Mouse (Mus musculus): Measurements from ENCODE around the gene Abat. TPM values are rescaled to one million over a fixed set of nuclear protein-coding genes. Genes with fewer than 3 reads are reported as not detected.

Abat gene
- polyA plus RNA-seq, 1 experiment, result 4.2 TPM

GRCm38 (mm10) chr16:8504271-8504670 lies 9.0 kb upstream of the Abat start:
- TF ChIP-seq POLR2A (IDR thresholded peaks at IDR 0.05; ENCODE audit: borderline replicate concordance, extremely low read depth, low read depth, low read length) (no peak), CTCF (IDR thresholded peaks at IDR 0.05; ENCODE audit: insufficient read depth, low read length) (no peak)
- 31% methylated on average over 2 of the region's 2 CpGs for WGBS
- no peak overlapping the region for H3K4me3 ChIP-seq (replicated peaks; ENCODE audit: extremely low read depth, low read depth, low read length)
- no peak for DNase-seq
- no peaks in the 10 kb centered on the region for H3K4me1 ChIP-seq (ENCODE audit: control insufficient read depth, insufficient read depth, low read length)

- TF ChIP-seq CTCF (IDR thresholded peaks at IDR 0.05; ENCODE audit: insufficient read depth, low read length), result no peak
- TF ChIP-seq POLR2A (IDR thresholded peaks at IDR 0.05; ENCODE audit: borderline replicate concordance, extremely low read depth, low read depth, low read length), result no peak
- no peak overlapping the region for H3K4me3 ChIP-seq (replicated peaks; ENCODE audit: extremely low read depth, low read depth, low read length)
- H3K4me1 ChIP-seq (ENCODE audit: control insufficient read depth, insufficient read depth, low read length), result no peaks in the 10 kb centered on the region
- WGBS, result 62% methylated on average over 5 of the region's 5 CpGs
- DNase-seq, result no peak
Measured at GRCm38 (mm10) chr16:8509894-8510293, 3.3 kb upstream of the Abat start.

GRCm38 (mm10) chr16:8512830-8513229 lies 399 bp upstream of the Abat start:
- DNase-seq, result no peak
- TF ChIP-seq CTCF (IDR thresholded peaks at IDR 0.05; ENCODE audit: insufficient read depth, low read length), result no peak
- no peak for TF ChIP-seq POLR2A (IDR thresholded peaks at IDR 0.05; ENCODE audit: borderline replicate concordance, extremely low read depth, low read depth, low read length)
- Histone ChIP-seq H3K4me1 (ENCODE audit: control insufficient read depth, insufficient read depth, low read length) (no peaks in the 10 kb centered on the region), H3K4me3 (replicated peaks; ENCODE audit: extremely low read depth, low read depth, low read length) (peak overlapping the region; percentile 42)
- WGBS, result 2% methylated on average over 5 of the region's 5 CpGs

DNA sequence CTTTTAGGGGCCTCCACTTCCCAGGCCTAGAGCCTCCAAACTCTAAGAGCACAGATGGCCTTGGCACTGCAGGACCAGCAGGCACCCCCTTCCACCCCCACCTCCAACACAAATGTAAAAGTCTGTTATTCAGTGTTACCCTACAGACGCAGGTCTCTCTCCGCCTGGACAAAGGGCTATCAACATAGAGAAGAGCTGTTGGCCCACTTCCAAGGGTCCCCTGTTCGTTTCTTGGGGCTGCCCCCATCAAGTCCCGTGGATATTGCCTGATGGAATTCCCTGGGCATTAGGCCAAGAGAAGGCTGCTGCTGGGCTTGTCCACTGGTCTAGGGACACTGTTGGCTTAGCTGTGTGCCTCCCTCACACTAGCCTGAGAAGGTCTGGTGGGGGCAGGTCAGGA lies 951 bp downstream of the Abat start:
- DNase-seq, result peak; percentile 5
- no peaks in the 10 kb centered on the region for H3K4me1 ChIP-seq (ENCODE audit: control insufficient read depth, insufficient read depth, low read length)
- TF ChIP-seq CTCF (IDR thresholded peaks at IDR 0.05; ENCODE audit: insufficient read depth, low read length), result no peak
- no peak for TF ChIP-seq POLR2A (IDR thresholded peaks at IDR 0.05; ENCODE audit: borderline replicate concordance, extremely low read depth, low read depth, low read length)
- no peak overlapping the region for H3K4me3 ChIP-seq (replicated peaks; ENCODE audit: extremely low read depth, low read depth, low read length)
- WGBS, result 38% methylated on average over 4 of the region's 4 CpGs

DNA sequence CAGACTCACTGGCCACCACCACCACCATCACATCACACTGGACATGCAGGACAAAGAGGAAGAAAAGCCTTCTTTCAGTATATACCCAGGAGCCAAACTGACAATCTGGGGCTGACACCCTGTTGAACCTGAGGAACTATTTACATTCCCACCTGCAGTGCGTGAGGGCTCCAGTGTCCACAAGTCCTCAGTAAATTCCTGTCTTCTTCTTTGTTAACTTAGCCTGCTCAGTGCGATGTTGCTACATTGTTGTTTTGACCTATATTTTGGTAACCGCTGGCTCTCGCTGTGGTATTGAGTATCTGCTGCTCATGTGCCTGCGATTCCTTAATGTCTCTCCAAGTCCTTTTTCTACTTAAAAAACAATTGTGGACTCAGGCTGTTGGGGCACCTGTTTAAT lies 7.3 kb downstream of the Abat start:
- Histone ChIP-seq H3K4me1 (ENCODE audit: control insufficient read depth, insufficient read depth, low read length) (no peaks in the 10 kb centered on the region), H3K4me3 (replicated peaks; ENCODE audit: extremely low read depth, low read depth, low read length) (no peak overlapping the region)
- TF ChIP-seq CTCF (IDR thresholded peaks at IDR 0.05; ENCODE audit: insufficient read depth, low read length) (no peak), POLR2A (IDR thresholded peaks at IDR 0.05; ENCODE audit: borderline replicate concordance, extremely low read depth, low read depth, low read length) (no peak)
- DNase-seq, result no peak
- WGBS, result 69% methylated on average over 5 of the region's 5 CpGs

GRCm38 (mm10) chr16:8521322-8521721 lies 8.1 kb downstream of the Abat start:
- WGBS, result 42% methylated on average over 4 of the region's 4 CpGs

DNA sequence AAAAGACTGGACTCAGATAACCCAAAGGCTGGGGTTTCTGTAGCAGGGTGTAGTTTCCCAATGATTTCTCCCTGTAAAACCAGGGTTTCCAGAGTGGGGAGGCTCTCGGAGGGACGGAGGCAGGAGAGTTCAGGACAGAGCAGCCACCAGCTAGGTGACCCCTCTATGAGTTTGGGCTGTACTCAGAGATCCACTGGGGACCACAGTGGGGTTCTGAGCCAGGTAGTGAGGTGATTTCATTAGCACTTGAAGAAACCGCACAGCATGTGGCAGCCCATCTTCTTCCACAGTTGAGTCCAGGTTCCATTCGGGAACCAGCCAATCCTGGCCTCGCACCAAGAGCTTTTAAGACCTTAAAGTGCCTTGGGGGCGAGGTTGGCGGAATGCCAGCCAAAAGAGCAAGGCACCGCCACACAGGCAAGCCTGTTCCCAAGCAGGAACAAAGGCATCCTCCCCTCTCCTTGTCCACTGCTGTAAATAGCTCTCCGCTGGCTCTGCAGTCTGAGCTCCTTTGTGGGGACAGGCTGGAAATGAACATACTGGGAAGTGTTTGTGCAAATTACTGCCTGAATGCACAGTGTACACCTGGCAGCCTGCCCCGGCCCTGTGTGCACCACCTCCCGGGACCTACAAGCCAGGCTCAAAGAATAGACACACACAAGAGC lies 10.4 kb downstream of the Abat start:
- no peak for TF ChIP-seq CTCF (IDR thresholded peaks at IDR 0.05; ENCODE audit: insufficient read depth, low read length)
- no peak for TF ChIP-seq POLR2A (IDR thresholded peaks at IDR 0.05; ENCODE audit: borderline replicate concordance, extremely low read depth, low read depth, low read length)
- no peaks in the 10 kb centered on the region for H3K4me1 ChIP-seq (ENCODE audit: control insufficient read depth, insufficient read depth, low read length)
- DNase-seq, result no peak
- WGBS, result 29% methylated on average over 11 of the region's 11 CpGs
- no peak overlapping the region for H3K4me3 ChIP-seq (replicated peaks; ENCODE audit: extremely low read depth, low read depth, low read length)

More at GRCm38 (mm10) chr16:8521322-8521721, 8.1 kb downstream of the Abat start:
- H3K4me3 ChIP-seq (replicated peaks; ENCODE audit: extremely low read depth, low read depth, low read length), result no peak overlapping the region
- DNase-seq, result no peak
- no peaks in the 10 kb centered on the region for H3K4me1 ChIP-seq (ENCODE audit: control insufficient read depth, insufficient read depth, low read length)
- TF ChIP-seq POLR2A (IDR thresholded peaks at IDR 0.05; ENCODE audit: borderline replicate concordance, extremely low read depth, low read depth, low read length), result no peak
- no peak for TF ChIP-seq CTCF (IDR thresholded peaks at IDR 0.05; ENCODE audit: insufficient read depth, low read length)

- Histone ChIP-seq H3K4me3 (replicated peaks; ENCODE audit: extremely low read depth, low read depth, low read length) (no peak overlapping the region), H3K4me1 (ENCODE audit: control insufficient read depth, insufficient read depth, low read length) (no peaks in the 10 kb centered on the region)
- DNase-seq, result no peak
- WGBS, result 68% methylated on average over 16 of the region's 16 CpGs
- TF ChIP-seq CTCF (IDR thresholded peaks at IDR 0.05; ENCODE audit: insufficient read depth, low read length) (no peak), POLR2A (IDR thresholded peaks at IDR 0.05; ENCODE audit: borderline replicate concordance, extremely low read depth, low read depth, low read length) (no peak)
Measured at GRCm38 (mm10) chr16:8524163-8524847, 11.1 kb downstream of the Abat start.

GRCm38 (mm10) chr16:8525293-8525692 lies 12.1 kb downstream of the Abat start:
- no peak overlapping the region for H3K4me3 ChIP-seq (replicated peaks; ENCODE audit: extremely low read depth, low read depth, low read length)
- no peak for TF ChIP-seq CTCF (IDR thresholded peaks at IDR 0.05; ENCODE audit: insufficient read depth, low read length)
- no peak for TF ChIP-seq POLR2A (IDR thresholded peaks at IDR 0.05; ENCODE audit: borderline replicate concordance, extremely low read depth, low read depth, low read length)
- WGBS, result 59% methylated on average over 3 of the region's 3 CpGs
- DNase-seq, result no peak
- no peaks in the 10 kb centered on the region for H3K4me1 ChIP-seq (ENCODE audit: control insufficient read depth, insufficient read depth, low read length)

- H3K4me1 ChIP-seq (ENCODE audit: control insufficient read depth, insufficient read depth, low read length), result no peaks in the 10 kb centered on the region
- no peak for TF ChIP-seq POLR2A (IDR thresholded peaks at IDR 0.05; ENCODE audit: borderline replicate concordance, extremely low read depth, low read depth, low read length)
- no peak for TF ChIP-seq CTCF (IDR thresholded peaks at IDR 0.05; ENCODE audit: insufficient read depth, low read length)
- WGBS, result 51% methylated on average over 7 of the region's 7 CpGs
- no peak overlapping the region for H3K4me3 ChIP-seq (replicated peaks; ENCODE audit: extremely low read depth, low read depth, low read length)
- DNase-seq, result no peak
Measured at GRCm38 (mm10) chr16:8525877-8526276, 12.6 kb downstream of the Abat start.
